Mouse (Mus musculus) cerebellum, adult (tissue): ENCODE data around the gene Gm17334.

Experiments used
- ATAC-seq: cut with Nextera tagmentation; 2 replicates; pipeline ENCODE4 v1.9.2; 2017; ENCODE audit warnings: mild to moderate bottlenecking, moderate library complexity, mixed read lengths; ENCODE audit not compliant: insufficient number of reproducible peaks, low FRiP score, low TSS enrichment

Gene Gm17334

GRCm38 (mm10) chr11:53749716-53750352 lies 23.2 kb downstream of the Gm17334 start:
- ATAC-seq, result no peak

GRCm38 (mm10) chr11:53749306-53749705 lies 23.7 kb downstream of the Gm17334 start:
- no peak for ATAC-seq

- ATAC-seq, result no peak
These were observed 24.4 kb downstream of the Gm17334 start for GRCm38 (mm10) chr11:53748614-53749013.

- ATAC-seq, result no peak
These were observed 25.0 kb downstream of the Gm17334 start for GRCm38 (mm10) chr11:53747985-53748384.

GRCm38 (mm10) chr11:53745260-53745659 lies 27.7 kb downstream of the Gm17334 start:
- no peak for ATAC-seq

GRCm38 (mm10) chr11:53742353-53742752 lies 30.6 kb downstream of the Gm17334 start:
- ATAC-seq, result no peak

GRCm38 (mm10) chr11:53737573-53737946 lies 35.4 kb downstream of the Gm17334 start:
- ATAC-seq, result no peak

- ATAC-seq, result no peak
These were observed 36.0 kb downstream of the Gm17334 start for GRCm38 (mm10) chr11:53736771-53737572.

GRCm38 (mm10) chr11:53735682-53736245 lies 37.2 kb downstream of the Gm17334 start:
- ATAC-seq, result peak; percentile 75

GRCm38 (mm10) chr11:53734970-53735681 lies 37.9 kb downstream of the Gm17334 start:
- no peak for ATAC-seq

GRCm38 (mm10) chr11:53734431-53734830 lies 38.6 kb downstream of the Gm17334 start:
- no peak for ATAC-seq

- no peak for ATAC-seq
These were observed 39.2 kb downstream of the Gm17334 start for GRCm38 (mm10) chr11:53733824-53734223.

GRCm38 (mm10) chr11:53732244-53732643 lies 40.7 kb downstream of the Gm17334 start:
- no peak for ATAC-seq

- ATAC-seq, result no peak
These were observed 41.5 kb downstream of the Gm17334 start for GRCm38 (mm10) chr11:53731457-53731856.
